16 mouse cellular contexts compared by ENCODE assay signal in genomic region chr7:37951841-37952240, GRCm38 (mm10).
"Had no signal": no experiment of that assay in that cellular context is flagged by ENCODE, and none has a peak within 500 bp of the region (broad histone marks: within the 10 kb centered on the region; RNA-seq: fewer than 3 reads in every experiment).

No protein-coding gene starts in this region.

- H3K27me3 ChIP-seq: lung, embryonic 15.5 days; megakaryocyte, embryonic 14.5 days; midbrain, embryonic 13.5 days; midbrain, embryonic 15.5 days; neural tube, embryonic 12.5 days; stomach, embryonic 15.5 days had no signal

- H3K27ac ChIP-seq: lung, embryonic 15.5 days; macrophage; midbrain, embryonic 13.5 days; midbrain, embryonic 15.5 days; neural tube, embryonic 12.5 days; stomach, embryonic 15.5 days; stomach, postnatal 0 days had no signal

- H3K36me3 ChIP-seq: midbrain, embryonic 15.5 days had no signal

- DNase-seq: lung, adult 2 months; lung, postnatal 14 days; lung, postnatal 36 days; right cerebral cortex, postnatal 14 days; thymus, adult 2 months; thymus, postnatal 25 days; thymus, postnatal 4 days had no signal

- H3K9me3 ChIP-seq: lung, embryonic 15.5 days; megakaryocyte, embryonic 14.5 days; midbrain, embryonic 13.5 days; midbrain, embryonic 15.5 days; neural tube, embryonic 12.5 days; stomach, embryonic 15.5 days had no signal

- H3K9ac ChIP-seq: lung, embryonic 15.5 days; midbrain, embryonic 13.5 days; midbrain, embryonic 15.5 days; neural tube, embryonic 12.5 days; stomach, embryonic 15.5 days had no signal

- H3K4me3 ChIP-seq: lung, embryonic 15.5 days; megakaryocyte, embryonic 14.5 days; midbrain, embryonic 13.5 days; midbrain, embryonic 15.5 days; neural tube, embryonic 12.5 days; stomach, embryonic 15.5 days had no signal

- H3K4me1 ChIP-seq: lung, embryonic 15.5 days; midbrain, embryonic 13.5 days; midbrain, embryonic 15.5 days; neural tube, embryonic 12.5 days; stomach, embryonic 15.5 days had no signal

- ATAC-seq: lung, postnatal 0 days; midbrain, embryonic 13.5 days; midbrain, embryonic 15.5 days had no signal
